Mouse (Mus musculus): ENCODE results near the gene Mrps27. TPM values are rescaled to one million over a fixed set of nuclear protein-coding genes. Genes with fewer than 3 reads are reported as not detected.

Gene Mrps27
- total RNA-seq, 2 experiments from 2014 or later, result 25.8 to 30.8 TPM

GRCm38 (mm10) chr13:99440228-99440627, 95.6 kb downstream of the Mrps27 start:
- DNase-seq, result no peak

- DNase-seq, result peak; percentile 39
Observed at GRCm38 (mm10) chr13:99441700-99442433, 97.3 kb downstream of the Mrps27 start.

- DNase-seq, result no peak
Observed at GRCm38 (mm10) chr13:99442434-99443249, 98.1 kb downstream of the Mrps27 start.

- DNase-seq, result no peak
Observed at GRCm38 (mm10) chr13:99443484-99444175, 99.0 kb downstream of the Mrps27 start.

- DNase-seq, result no peak
Observed at GRCm38 (mm10) chr13:99444431-99444871, 99.9 kb downstream of the Mrps27 start.

GRCm38 (mm10) chr13:99444880-99445279, 100.3 kb downstream of the Mrps27 start:
- no peak for DNase-seq

- no peak for DNase-seq
Observed at GRCm38 (mm10) chr13:99447002-99447401, 102.4 kb downstream of the Mrps27 start.

GRCm38 (mm10) chr13:99447403-99448199, 103.0 kb downstream of the Mrps27 start:
- peak; percentile 40 for DNase-seq

GRCm38 (mm10) chr13:99448278-99448677, 103.7 kb downstream of the Mrps27 start:
- DNase-seq, result no peak

- no peak for DNase-seq
Observed at GRCm38 (mm10) chr13:99449547-99449946, 105.0 kb downstream of the Mrps27 start.

- DNase-seq, result peak; percentile 31
Observed at GRCm38 (mm10) chr13:99450766-99451165, 106.2 kb downstream of the Mrps27 start.

- DNase-seq, result no peak
Observed at GRCm38 (mm10) chr13:99451276-99451675, 106.7 kb downstream of the Mrps27 start.

- DNase-seq, result no peak
Observed at GRCm38 (mm10) chr13:99452444-99452843, 107.9 kb downstream of the Mrps27 start.

GRCm38 (mm10) chr13:99454977-99455376, 110.4 kb downstream of the Mrps27 start:
- DNase-seq, result no peak

GRCm38 (mm10) chr13:99458658-99459386, 114.2 kb downstream of the Mrps27 start:
- no peak for DNase-seq

GRCm38 (mm10) chr13:99459612-99460011, 115.0 kb downstream of the Mrps27 start:
- no peak for DNase-seq

- DNase-seq, result no peak
Observed at GRCm38 (mm10) chr13:99461886-99462285, 117.3 kb downstream of the Mrps27 start.

GRCm38 (mm10) chr13:99464551-99464950, 120.0 kb downstream of the Mrps27 start:
- peak; percentile 73 for DNase-seq

Data from gastrocnemius, postnatal 25 days (tissue).